Mouse (Mus musculus) embryonic facial prominence, embryonic 13.5 days (tissue): ENCODE measurements at regions not wholly inside any gene's neighbourhood (a gene's known extent, or its start where the extent isn't known, plus 50 kb on each side); places are given as distances from the start of the nearest gene placed in this dataset.

ENCODE experiments used
- ATAC-seq: fragments of 200-750 bp; cut with Nextera tagmentation; 2 replicates; pipeline ENCODE4 v1.8.0; 2017; ENCODE audit warnings: low read depth; ENCODE audit not compliant: insufficient number of reproducible peaks, insufficient read depth, low FRiP score, low TSS enrichment
- H3K27ac ChIP-seq: fragments of 300-500 bp; sonication (generic); 2 replicates; pipeline ENCODE4 v1.5.1; 2015; ENCODE audit warnings: moderate library complexity, mild to moderate bottlenecking, inconsistent platforms
- H3K27me3 ChIP-seq: fragments of 300-500 bp; sonication (generic); 2 replicates; pipeline ENCODE4 v1.6.1; 2015; ENCODE audit warnings: mild to moderate bottlenecking, inconsistent platforms
- H3K36me3 ChIP-seq: fragments of 300-500 bp; sonication (generic); 2 replicates; pipeline ENCODE4 v1.6.1; 2015; ENCODE audit warnings: mild to moderate bottlenecking, inconsistent platforms
- H3K4me1 ChIP-seq: fragments of 300-500 bp; sonication (generic); 2 replicates; pipeline ENCODE4 v1.6.1; 2015; ENCODE audit warnings: inconsistent platforms
- H3K4me2 ChIP-seq: fragments of 300-500 bp; sonication (generic); 2 replicates; pipeline ENCODE4 v1.6.1; 2015; ENCODE audit warnings: moderate library complexity, mild to moderate bottlenecking, inconsistent platforms
- H3K4me3 ChIP-seq: fragments of 300-500 bp; sonication (generic); 2 replicates; pipeline ENCODE4 v1.5.1; 2015; ENCODE audit warnings: mild to moderate bottlenecking, inconsistent platforms
- H3K9ac ChIP-seq: fragments of 300-500 bp; sonication (generic); 2 replicates; pipeline ENCODE4 v1.6.1; 2015; ENCODE audit warnings: mild to moderate bottlenecking, inconsistent platforms
- H3K9me3 ChIP-seq: fragments of 300-500 bp; sonication (generic); 2 replicates; pipeline ENCODE4 v1.6.1; 2016; ENCODE audit warnings: inconsistent platforms
- WGBS: fragments of 180-500 bp; shearing (Covaris S2); methylation state at CpG from one replicate; pipeline ENCODE4 v1.1.7; 2015; ENCODE audit warnings: mixed read lengths; 5-methylcytosine and 5-hydroxymethylcytosine counted together

DNA sequence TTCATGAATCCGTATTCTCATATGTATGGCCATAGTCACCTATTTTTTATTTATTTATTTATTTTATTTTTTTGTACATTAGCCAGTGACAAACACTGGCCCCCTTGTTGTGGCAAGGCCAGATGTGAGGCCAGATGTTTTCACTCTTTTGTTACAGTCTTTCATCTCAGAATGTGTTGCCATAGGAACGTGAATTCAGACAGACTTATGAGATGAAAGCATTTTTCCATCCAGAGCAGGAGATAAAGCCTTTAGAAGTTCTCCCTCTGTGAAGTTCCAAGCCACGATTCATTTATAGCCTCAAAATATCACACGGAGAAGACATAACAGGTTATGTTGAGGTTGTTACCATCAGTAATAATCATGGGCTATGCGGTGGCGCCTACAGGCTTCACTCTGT is 220.9 kb downstream of the Arpp21 start:
- no peak overlapping the region for H3K4me2 ChIP-seq
- no peaks in the 10 kb centered on the region for H3K4me1 ChIP-seq
- no peak for ATAC-seq

DNA sequence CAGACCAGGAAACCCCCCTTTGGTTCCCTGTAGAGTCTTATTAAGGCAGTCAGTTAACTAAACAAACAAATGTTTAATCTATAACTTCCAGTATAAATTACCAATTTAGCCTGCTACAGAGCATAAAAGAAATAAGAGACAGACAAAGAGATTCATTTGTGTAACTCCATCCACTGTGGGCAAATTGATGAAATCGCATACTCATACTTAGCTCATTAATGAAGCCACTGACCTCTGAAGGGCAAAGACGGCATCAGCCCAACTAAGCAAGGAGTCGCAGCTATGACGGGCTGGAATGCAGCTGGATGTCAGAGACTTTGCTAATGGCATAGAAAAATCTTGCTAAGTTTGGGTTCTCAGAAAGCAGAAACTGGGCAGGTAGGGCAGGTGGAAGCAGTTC is 241.3 kb downstream of the Arpp21 start:
- Histone ChIP-seq H3K36me3 (no peaks in the 10 kb centered on the region), H3K4me3 (no peak overlapping the region), H3K4me2 (no peak overlapping the region), H3K27ac (no peak overlapping the region), H3K9me3 (no peaks in the 10 kb centered on the region), H3K4me1 (peaks cover 6% of the 10 kb centered on the region; the same call in 1 of the 2 replicates), H3K27me3 (no peaks in the 10 kb centered on the region), H3K9ac (no peak overlapping the region)
- 36% methylated on average over 4 of the region's 4 CpGs for WGBS
- no peak for ATAC-seq

More for the DNA sequence above, 220.9 kb downstream of the Arpp21 start:
- Histone ChIP-seq H3K27me3 (no peaks in the 10 kb centered on the region), H3K36me3 (no peaks in the 10 kb centered on the region), H3K27ac (no peak overlapping the region), H3K9ac (no peak overlapping the region), H3K4me3 (no peak overlapping the region), H3K9me3 (no peaks in the 10 kb centered on the region)
- 60% methylated on average over 6 of the region's 6 CpGs for WGBS

DNA sequence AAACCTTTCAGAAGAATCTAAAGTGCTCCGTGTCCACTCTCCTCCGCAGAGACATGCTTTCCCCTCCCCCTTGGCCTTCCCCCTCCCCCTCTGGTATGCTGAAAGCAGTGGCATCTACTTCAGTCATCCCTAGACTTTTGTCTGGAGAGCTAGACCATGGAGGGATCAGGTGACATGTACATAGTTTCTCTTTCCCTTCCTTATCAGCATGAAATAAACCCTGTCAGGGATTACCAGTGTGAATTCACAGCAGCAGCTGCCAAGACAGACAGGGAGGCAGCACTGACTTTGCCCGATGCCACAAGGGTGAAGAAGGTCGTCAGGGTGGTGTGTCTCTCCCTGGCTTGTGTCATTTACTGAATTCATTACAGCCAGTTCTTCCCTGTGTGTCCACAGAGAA is 241.9 kb downstream of the Arpp21 start:
- ATAC-seq, result no peak
- no peak overlapping the region for H3K9ac ChIP-seq
- H3K9me3 ChIP-seq, result no peaks in the 10 kb centered on the region
- peaks cover 6% of the 10 kb centered on the region; the same call in 1 of the 2 replicates for H3K4me1 ChIP-seq
- H3K4me2 ChIP-seq, result no peak overlapping the region
- no peak overlapping the region for H3K4me3 ChIP-seq
- H3K27me3 ChIP-seq, result no peaks in the 10 kb centered on the region
- H3K27ac ChIP-seq, result no peak overlapping the region
- no peaks in the 10 kb centered on the region for H3K36me3 ChIP-seq
- WGBS, result 28% methylated on average over 4 of the region's 4 CpGs

DNA sequence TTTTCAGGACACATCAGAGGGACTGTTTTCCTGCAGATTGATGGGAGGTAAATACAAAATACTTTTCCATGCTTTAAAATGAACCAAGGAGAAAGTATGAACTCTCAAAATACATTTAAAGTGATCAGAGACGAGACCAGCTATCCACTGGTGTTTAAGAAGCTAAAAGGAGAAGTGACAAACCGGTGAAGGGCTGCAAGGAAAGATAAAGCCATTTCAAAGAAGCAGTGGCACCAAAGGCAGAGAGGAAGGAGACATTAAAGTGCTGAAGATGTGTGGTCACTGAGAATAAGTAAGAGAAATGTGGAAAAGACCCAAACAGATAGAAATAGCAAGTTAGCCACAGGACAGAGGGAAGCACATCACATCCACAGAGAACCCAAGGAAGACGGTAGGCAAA is 245.7 kb downstream of the Arpp21 start:
- H3K4me3 ChIP-seq, result no peak overlapping the region
- no peak for ATAC-seq
- H3K36me3 ChIP-seq, result no peaks in the 10 kb centered on the region
- WGBS, result 88% methylated on average over 3 of the region's 3 CpGs
- no peaks in the 10 kb centered on the region for H3K27me3 ChIP-seq
- H3K9ac ChIP-seq, result no peak overlapping the region
- peaks cover 6% of the 10 kb centered on the region; the same call in 1 of the 2 replicates for H3K4me1 ChIP-seq
- no peak overlapping the region for H3K4me2 ChIP-seq
- no peaks in the 10 kb centered on the region for H3K9me3 ChIP-seq
- no peak overlapping the region for H3K27ac ChIP-seq

DNA sequence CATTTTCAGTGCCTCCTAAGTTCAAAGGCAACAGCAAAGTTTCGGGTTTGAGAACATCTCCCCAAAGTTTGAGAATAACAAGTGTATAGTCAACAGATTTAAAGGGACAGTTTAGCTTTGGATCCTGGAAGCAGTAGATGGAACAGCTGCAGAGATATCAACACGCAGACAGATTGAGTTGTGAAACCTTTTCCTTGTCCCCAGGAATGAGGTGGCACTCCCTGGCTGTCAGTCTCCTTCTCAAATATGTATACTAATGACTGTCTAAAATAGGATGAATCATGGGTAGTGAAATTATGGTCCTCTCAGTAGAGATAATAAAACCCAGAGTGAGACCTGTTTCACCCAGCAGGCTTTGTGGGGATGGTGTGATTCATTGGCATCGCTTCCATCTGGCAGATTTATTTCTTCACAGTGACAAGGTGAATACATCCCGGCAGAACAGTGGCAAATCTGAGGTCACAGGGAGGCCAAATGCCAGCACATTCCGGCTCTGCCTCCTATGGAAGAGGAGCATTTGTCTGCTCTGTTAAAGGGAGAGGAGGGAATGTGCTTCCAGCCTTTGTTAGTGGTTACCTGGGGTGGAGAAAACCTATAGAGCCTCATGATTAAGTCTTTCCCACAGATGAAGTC is 272.2 kb downstream of the Arpp21 start:
- Histone ChIP-seq H3K4me1 (no peaks in the 10 kb centered on the region), H3K9ac (no peak overlapping the region), H3K9me3 (no peaks in the 10 kb centered on the region), H3K36me3 (no peaks in the 10 kb centered on the region), H3K4me2 (no peak overlapping the region), H3K4me3 (no peak overlapping the region), H3K27ac (no peak overlapping the region), H3K27me3 (no peaks in the 10 kb centered on the region)
- no peak for ATAC-seq
- 63% methylated on average over 5 of the region's 5 CpGs for WGBS

DNA sequence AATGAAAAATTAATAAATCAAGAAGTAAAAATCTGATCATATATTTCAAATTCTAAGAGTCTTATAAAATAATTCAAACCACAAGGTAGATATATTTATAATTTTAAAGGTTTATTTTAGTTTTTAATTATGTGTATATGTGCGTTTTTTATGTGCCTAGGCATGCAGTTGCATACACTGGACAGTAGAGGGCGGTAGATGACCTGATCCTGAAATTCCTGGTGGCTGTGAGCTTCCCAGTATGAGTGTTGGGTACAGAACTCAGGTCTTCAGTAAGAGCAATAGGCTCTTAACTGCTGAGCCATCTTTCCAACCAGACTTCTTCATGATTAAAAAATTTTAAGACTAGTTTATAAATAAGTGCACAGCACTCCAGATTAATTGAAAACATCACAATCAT is 267.7 kb upstream of the Stac start:
- Histone ChIP-seq H3K4me3 (no peak overlapping the region), H3K4me1 (no peaks in the 10 kb centered on the region), H3K4me2 (no peak overlapping the region), H3K36me3 (no peaks in the 10 kb centered on the region), H3K27me3 (no peaks in the 10 kb centered on the region), H3K9ac (no peak overlapping the region), H3K9me3 (no peaks in the 10 kb centered on the region; the same call in 1 of the 2 replicates), H3K27ac (no peak overlapping the region)
- ATAC-seq, result no peak
- 40% methylated on average over 2 of the region's 2 CpGs for WGBS

DNA sequence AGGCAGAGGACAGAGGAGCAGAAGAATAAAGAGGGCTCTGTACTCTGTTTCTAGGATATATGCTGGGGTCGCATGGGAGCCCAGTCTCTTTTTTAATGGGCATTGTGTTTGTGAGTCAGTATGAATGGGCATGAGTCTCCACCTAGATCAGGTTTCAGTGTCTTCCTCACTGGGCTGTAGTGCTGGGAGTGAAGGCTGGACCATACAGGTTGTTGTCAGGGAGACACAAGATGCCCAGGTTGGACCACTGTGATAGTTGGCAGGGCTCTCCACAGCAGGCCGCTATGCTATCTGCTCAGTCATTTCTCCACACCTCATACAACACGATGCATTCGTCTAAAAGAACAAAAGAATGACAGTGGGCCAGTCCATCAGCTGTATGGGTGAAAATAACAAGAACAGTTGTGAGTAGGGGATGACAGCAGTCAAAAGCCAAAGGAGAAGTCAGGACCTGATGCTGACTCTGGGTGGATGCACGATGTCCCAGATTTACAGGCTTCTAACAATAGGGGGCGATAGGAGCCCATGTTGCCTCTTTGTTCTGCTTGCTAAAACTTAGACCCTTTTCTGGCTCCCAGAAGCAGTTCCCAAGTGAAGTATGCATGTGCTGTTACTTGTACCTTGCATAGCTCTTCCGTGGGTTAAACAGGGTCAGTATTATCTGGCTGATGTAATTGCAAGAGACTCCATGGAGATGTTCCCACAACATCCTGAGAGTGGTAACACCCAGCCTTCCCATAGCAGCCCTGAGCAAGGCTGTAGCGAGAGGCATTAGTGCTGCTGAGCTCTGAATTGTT is 249.3 kb upstream of the Stac start:
- Histone ChIP-seq H3K4me2 (no peak overlapping the region), H3K9ac (no peak overlapping the region), H3K36me3 (no peaks in the 10 kb centered on the region), H3K27me3 (no peaks in the 10 kb centered on the region), H3K4me1 (no peaks in the 10 kb centered on the region), H3K27ac (no peak overlapping the region), H3K4me3 (no peak overlapping the region), H3K9me3 (no peaks in the 10 kb centered on the region)
- no peak for ATAC-seq
- WGBS, result 39% methylated on average over 8 of the region's 8 CpGs

DNA sequence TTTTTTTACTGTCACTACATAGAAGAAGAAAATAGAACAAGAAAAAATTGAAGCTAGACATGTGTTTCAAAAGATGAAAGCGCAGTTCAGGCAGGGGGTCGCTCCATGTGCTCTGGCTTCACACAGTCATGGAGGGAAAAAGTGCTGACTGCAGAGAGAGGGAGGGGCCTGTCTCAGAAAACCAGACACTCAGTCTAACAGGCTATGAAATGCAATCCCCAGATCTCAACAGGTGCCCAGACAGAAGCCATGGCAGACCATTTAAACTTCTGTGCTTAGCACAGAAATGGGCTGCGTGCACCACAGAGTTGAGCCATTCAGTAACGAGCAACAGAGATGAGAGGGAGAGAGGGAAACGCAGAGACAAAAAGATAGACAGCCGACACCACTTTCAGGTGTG is 242.3 kb upstream of the Stac start:
- no peak overlapping the region for H3K27ac ChIP-seq
- no peaks in the 10 kb centered on the region for H3K27me3 ChIP-seq
- no peaks in the 10 kb centered on the region for H3K36me3 ChIP-seq
- no peak overlapping the region for H3K9ac ChIP-seq
- no peak overlapping the region for H3K4me2 ChIP-seq
- WGBS, result 69% methylated on average over 6 of the region's 6 CpGs
- H3K4me1 ChIP-seq, result 0 out of 2 replicates have a peak, but pooled peaks cover 2% of the 10 kb centered on the region
- no peak overlapping the region for H3K4me3 ChIP-seq
- H3K9me3 ChIP-seq, result no peaks in the 10 kb centered on the region
- no peak for ATAC-seq

DNA sequence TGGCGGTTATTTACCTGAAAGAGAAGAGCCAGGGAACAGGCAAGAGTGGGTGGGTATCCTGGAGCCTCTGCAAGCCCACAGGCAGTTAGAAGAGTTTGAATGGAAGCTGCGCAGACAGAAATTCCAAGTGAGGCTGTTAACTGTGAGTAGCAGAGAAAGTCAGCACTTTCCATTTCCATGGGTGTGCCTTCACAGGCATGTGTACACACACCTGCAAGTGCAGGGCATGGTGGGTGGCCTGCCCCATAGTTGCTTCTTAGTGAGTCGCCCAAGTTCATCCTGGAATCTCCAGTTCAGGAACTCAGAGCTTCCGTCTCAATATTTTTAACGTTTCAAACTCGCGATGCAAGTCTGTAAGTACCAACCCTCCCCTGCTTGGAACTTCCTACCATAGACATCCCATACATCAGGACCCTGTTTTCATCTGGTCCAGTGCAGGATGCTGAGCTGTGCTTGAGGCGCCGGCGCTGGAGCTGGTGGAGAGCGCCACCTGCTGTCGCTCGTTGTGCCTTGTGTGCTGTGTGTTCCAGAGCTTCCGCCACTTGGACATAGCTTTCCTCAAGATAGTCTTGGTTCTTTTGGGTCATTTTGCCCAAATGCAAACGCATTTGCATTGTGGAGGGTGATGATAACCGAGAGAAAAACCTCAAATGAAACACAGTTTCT is 228.3 kb upstream of the Stac start:
- H3K4me3 ChIP-seq, result no peak overlapping the region
- H3K27ac ChIP-seq, result no peak overlapping the region
- H3K9me3 ChIP-seq, result no peaks in the 10 kb centered on the region
- ATAC-seq, result no peak
- H3K9ac ChIP-seq, result no peak overlapping the region
- no peaks in the 10 kb centered on the region for H3K36me3 ChIP-seq
- H3K4me1 ChIP-seq, result no peaks in the 10 kb centered on the region
- no peak overlapping the region; the same call in 1 of the 2 replicates for H3K4me2 ChIP-seq
- 17% methylated on average over 16 of the region's 16 CpGs for WGBS
- H3K27me3 ChIP-seq, result no peaks in the 10 kb centered on the region; the same call in 1 of the 2 replicates

DNA sequence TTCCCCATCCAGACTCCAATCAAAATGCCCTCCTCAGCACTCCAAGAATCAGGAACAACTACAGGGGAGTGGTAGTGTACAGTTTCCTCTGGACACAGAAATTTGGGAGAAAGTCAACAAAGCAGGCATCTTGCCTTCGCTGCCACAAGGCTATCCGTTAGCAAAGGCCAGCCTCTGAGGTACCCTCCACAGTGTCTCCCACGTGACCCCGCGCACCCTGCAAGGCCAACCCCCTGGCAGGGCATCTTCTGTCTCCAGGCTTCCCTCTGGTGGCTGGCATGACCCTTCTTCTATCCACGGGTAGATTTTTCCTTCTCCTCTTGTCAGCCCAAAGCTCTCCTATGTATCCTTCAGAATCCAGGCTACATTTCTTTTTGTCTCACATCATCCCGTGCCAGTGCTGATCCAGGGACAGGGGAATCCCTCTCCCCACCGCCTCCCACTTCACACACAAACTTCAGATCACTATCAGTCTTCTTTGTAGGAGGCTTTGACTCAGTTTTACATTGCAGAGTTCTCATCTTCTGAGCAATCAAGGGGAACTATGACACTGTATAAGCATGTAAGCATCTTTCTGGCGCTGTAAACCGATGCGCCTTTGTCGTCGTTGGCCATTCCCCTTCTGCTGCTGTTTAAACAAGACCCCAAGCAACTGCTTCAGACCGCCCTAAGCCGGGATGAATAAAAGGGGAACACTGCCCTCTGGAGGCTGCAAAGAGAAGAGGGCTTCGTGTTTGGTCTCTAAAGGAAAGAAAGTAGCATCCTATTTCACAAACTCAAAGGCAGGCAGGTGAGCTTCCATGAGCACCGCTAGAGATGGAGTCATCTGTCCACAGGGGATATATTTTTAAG is 226.8 kb upstream of the Stac start:
- Histone ChIP-seq H3K36me3 (no peaks in the 10 kb centered on the region), H3K9me3 (no peaks in the 10 kb centered on the region), H3K4me1 (no peaks in the 10 kb centered on the region), H3K9ac (no peak overlapping the region), H3K4me2 (peak overlapping the region; percentile 46), H3K27me3 (no peaks in the 10 kb centered on the region; the same call in 1 of the 2 replicates), H3K27ac (no peak overlapping the region), H3K4me3 (no peak overlapping the region)
- peak; percentile 61; the same call in 1 of the 2 replicates for ATAC-seq
- 24% methylated on average over 17 of the region's 17 CpGs for WGBS

DNA sequence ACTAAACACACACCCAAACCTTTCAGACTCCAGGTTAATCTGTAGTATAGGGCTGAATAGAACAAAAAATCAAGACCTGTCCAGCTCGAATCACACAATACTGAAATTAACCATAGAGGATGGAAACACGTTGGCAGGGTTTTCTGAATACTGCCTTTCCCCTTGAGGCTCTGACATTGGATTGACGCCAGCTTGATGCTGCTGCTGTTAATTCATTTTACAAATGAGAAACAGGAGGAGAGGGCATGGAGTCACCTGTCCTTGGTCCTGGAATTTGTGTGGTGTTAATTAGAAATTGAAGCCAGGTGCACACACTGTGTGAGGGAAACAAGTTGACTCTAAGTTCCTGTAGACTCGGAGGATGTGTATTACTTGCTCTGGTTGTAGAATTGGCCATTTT is 218.7 kb upstream of the Stac start:
- no peaks in the 10 kb centered on the region for H3K36me3 ChIP-seq
- no peak for ATAC-seq
- peaks cover 6% of the 10 kb centered on the region for H3K4me1 ChIP-seq
- no peak overlapping the region for H3K4me3 ChIP-seq
- H3K9ac ChIP-seq, result no peak overlapping the region
- H3K27ac ChIP-seq, result no peak overlapping the region
- no peaks in the 10 kb centered on the region for H3K9me3 ChIP-seq
- peaks cover 11% of the 10 kb centered on the region; the same call in 1 of the 2 replicates for H3K27me3 ChIP-seq
- H3K4me2 ChIP-seq, result no peak overlapping the region
- WGBS, result 16% methylated on average over 4 of the region's 4 CpGs
